Mouse (Mus musculus) left cerebral cortex, postnatal 14 days (tissue): ENCODE data around the gene Armc9. TPM values are rescaled to one million over a fixed set of nuclear protein-coding genes. Genes with fewer than 3 reads are reported as not detected.

ENCODE experiments used
- DNase-seq, 2 experiments: peaks; one replicate each; pipeline ENCODE4 v3.0.0; 2021 to 2022; ENCODE audit warnings: low spot score in 2 of 2, mixed read lengths in 1 of 2
- intact Hi-C: fragments of 180-260 bp; cut with DNase I; formaldehyde crosslinking; loops from one replicate; pipeline ENCODE4 v1.15.1; 2025
- total RNA-seq, 2 experiments: library from RNA; stranded (reverse); gene quantifications; 2 replicates each; pipeline ENCODE4 v1.2.3; 2021

The Armc9 gene
- total RNA-seq, 2 experiments from 2014 or later: 37.6 to 40.2 TPM

DNA sequence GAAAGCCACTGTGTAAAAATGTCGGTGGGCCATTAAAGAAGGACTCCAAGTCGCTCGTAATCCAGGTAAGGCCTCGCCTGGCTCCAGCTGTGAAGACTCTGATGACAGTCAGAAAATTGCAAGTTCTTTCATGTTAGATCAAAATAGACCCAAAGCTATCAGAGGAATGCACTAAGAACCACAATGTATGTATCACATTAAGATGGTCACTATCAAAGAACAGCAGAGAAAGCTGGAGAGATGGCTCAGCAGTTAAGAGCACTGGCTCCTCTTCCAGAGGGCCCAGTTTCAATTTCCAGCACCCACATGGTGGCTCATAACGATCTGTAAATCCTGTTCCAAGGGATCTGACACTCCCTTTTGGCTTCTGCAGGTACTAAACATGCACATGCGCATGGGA, 5.5 kb downstream of the Armc9 start:
- DNase-seq: no peak
- intact Hi-C loops: no loop called here

DNA sequence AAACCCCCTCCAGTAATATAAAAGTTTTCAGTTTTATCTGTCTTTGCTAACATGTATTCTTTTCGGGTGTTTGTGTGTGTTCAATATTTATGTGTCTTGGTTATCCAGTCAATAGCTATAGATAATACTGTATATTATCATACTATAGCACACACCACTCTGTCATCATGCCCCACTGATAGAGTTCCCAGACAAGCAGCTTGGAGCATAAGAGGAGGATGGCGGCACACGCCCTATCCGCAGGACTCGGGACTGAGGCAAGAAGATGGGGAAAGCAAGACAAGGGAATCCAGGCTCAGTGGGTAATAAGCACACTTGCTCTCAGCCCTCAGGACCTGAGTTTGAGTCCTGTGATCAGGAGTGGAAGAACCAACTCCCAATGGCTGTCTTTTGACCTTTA, 5.9 kb downstream of the Armc9 start:
- DNase-seq: no peak
- intact Hi-C loops: no loop called here

- intact Hi-C loops: no loop called here
Observed at GRCm38 (mm10) chr1:86161061-86161460, 6.5 kb downstream of the Armc9 start.

DNA sequence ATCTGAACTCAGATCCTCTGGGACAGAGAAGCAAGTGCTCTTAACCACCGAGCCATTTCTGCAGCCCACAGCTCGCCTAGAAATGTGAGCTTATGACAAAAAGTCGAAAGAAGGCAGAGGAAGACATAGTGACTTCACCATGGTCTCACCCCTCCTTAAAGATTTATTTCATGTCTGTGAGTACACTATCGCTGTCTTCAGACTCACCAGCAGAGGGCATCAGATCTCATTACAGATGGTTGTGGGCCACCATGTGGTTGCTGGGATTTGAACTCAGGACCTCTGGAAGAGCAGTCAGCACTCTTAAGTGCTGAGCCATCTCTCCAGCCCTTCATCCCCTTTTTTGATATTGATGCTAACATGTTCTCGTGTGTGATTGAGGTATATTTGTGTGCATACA, 20.0 kb downstream of the Armc9 start:
- DNase-seq: no peak
- intact Hi-C loops: no loop called here

More at GRCm38 (mm10) chr1:86161061-86161460, 6.5 kb downstream of the Armc9 start:
- no peak for DNase-seq

DNA sequence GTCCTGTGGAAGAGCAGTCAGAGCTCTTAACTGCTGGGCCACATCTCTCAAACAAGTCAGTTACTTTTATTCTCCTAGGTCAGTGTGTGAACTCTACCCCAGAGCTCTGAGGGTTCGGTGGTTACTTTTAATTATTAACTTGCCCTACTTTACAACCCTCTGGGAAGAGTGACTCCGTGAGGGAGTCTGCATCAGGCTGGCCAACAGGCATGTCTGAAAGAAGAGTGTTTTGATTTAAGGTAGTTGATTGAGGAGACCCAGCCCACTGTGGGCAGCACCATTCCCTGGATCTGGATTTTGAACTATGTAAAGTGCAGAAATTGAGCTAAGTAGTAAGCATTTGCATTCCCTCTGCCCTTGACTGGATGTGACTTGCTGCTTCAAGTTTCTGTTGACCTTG, 21.5 kb downstream of the Armc9 start:
- intact Hi-C loops: no loop called here

DNA sequence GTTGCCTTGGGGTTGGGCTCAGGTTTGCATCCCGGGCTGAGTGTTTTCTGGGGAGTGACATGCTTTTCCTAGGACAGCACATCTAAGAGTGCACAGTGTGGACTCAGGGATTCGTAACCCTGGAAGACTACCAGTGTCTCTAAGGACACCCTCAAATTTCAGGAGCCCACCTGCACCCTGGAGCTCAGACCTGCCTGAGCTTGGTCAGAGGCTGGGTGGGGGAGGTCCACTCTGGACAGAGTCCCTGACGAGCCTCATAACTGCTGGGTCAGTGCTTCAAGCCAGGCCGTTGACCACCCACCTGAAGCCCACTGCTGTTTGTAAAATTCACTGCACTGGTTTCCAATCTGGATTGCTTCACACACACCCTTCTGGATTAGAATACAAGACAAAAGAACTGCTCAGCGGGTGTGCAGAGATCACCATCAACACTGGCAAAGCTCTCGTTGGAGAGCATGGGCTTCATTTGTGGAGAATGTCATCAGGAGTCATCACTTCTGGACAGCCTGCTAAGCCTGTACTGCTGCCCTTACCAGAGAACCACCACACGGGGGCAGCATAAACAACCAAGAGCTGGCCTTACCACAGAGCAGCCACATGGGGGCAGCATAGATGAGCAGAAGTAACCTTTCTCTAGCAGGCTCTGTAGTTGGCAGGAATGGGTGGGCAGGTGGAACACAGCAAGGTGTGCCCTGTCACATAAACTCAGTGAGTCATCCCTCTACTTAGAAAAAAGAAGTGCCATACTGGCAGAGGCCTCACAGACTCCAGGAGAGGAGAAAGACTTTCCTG, 24.1 kb downstream of the Armc9 start:
- intact Hi-C loops: loop anchor here (2.0 kb wide), 1 partner anchor 160 kb away; no protein-coding TSS in a partner anchor
- DNase-seq: peak; percentile 85 to 89

More for the DNA sequence above, 21.5 kb downstream of the Armc9 start:
- no peak for DNase-seq

- DNase-seq: no peak
- intact Hi-C loops: no loop called here
Observed at GRCm38 (mm10) chr1:86182004-86182709, 27.6 kb downstream of the Armc9 start.

GRCm38 (mm10) chr1:86183577-86184263, 29.1 kb downstream of the Armc9 start:
- intact Hi-C loops: no loop called here
- no peak for DNase-seq

DNA sequence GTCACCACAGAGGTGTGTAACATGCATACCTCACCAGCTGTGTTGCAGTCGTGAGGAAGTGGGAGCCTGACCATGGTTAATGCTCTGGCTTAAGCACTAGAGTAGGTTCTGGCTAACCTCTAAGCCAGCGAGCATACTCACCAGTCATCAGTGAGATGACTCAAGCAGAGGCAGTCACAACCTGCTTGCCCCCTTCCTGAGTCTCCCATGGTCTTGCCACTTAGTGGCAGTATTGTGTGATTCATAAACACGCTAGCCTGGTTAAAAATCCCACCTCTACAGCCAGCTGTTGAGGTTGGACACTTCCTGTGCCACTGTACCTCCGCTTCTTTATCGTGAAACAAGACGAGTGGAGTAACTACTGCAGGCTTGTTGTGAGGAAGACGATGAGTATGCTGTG, 32.2 kb downstream of the Armc9 start:
- DNase-seq: no peak
- intact Hi-C loops: no loop called here

- intact Hi-C loops: no loop called here
- DNase-seq: no peak
Observed at GRCm38 (mm10) chr1:86187856-86188255, 33.3 kb downstream of the Armc9 start.

DNA sequence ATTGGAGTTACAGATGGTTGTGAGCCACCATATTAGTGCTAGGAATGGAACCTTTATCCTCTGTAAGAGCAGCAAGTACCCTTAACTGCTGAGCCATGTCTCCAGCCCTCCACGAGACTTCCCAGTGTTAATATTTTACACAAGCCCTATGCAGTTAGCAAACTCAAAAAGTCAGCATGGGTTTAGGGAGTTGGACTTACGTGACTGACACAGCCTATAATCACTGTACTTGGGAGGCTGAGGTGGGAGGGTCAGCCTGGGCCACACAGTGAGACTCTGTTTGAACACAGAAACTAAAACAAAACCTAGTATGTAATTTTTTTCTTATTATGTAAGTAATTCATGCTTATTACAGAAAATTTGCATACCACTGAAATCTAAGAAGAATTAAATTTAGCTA, 33.7 kb downstream of the Armc9 start:
- intact Hi-C loops: no loop called here
- no peak for DNase-seq

GRCm38 (mm10) chr1:86189034-86189702, 34.6 kb downstream of the Armc9 start:
- no peak for DNase-seq
- intact Hi-C loops: no loop called here

DNA sequence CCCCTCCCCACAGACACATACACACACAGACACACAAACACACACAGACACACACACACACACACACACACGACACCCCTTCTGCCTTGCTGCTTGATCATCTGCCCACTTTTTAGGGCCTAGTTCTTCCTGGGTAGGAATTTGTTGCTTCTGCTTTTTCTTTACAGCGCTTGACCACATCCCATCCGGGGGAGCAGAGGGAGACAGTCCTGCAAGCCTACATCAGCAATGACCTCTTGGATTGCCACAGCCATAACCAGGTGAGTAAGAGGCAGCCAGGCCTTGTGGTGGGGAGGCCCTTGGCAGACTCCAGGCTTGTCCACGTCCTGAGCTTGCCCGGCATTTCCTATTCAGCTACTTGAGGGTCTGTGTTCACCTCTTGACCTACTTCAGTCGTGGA, 36.3 kb downstream of the Armc9 start:
- intact Hi-C loops: no loop called here
- no peak for DNase-seq

GRCm38 (mm10) chr1:86194044-86194443, 39.5 kb downstream of the Armc9 start:
- intact Hi-C loops: no loop called here
- no peak for DNase-seq

DNA sequence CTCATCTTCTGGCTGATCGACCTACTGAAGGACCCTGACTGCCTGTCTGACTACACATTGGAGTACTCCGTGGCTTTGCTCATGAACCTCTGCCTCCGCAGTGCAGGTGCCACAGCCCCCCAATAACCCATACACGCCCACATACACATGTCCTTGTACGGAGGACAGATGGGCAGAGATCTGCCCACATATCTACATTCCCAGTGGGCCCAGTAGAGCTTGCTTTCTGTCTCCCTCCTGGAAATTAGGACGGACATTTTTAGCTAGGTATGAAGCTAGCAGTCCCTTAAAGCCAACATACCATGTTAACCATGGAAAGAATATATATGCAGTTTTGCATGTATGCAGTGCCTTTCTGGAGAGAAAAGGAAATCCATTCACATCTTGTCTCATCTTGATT, 43.7 kb downstream of the Armc9 start:
- DNase-seq: no peak

DNA sequence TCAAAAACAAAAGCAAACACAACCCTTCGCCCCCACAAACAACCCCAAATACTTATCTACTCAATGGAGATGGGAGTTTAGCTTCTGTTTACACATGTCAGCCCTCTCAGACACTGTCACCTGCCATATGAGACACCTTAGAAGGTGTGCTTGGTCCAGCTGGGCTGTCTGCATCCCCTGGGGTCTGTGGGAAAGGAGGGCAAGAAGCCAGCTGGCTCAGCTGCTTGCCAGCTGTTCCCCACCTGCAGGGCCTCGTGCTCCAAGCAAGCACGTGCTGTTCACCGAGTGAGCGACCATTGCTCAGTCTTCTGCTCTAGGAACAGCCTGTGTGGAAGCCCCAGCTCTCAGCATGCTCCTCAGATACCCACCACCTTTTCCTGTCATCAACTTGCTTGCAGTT, 44.4 kb downstream of the Armc9 start:
- intact Hi-C loops: no loop called here
- DNase-seq: no peak

More for the DNA sequence above, 43.7 kb downstream of the Armc9 start:
- intact Hi-C loops: no loop called here

DNA sequence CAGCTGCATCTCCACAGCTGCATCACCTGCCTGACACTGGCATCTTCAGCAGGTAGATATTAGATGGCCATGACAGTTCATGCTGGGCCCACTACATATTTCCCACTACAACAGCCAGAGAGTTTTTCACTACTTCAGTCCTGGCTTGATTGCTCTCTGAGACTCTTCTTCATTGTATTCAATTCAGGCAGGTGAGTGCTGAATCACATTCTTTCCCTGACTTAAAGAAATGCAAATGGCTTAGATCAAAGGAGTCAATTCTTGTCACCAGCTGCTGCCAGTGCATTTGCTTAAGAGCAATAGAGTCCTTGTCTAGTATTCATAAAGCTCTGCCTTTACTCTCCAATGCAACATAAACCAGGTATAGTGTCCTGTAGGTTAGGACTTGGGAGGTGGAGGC, 46.7 kb downstream of the Armc9 start:
- intact Hi-C loops: no loop called here
- no peak for DNase-seq

DNA sequence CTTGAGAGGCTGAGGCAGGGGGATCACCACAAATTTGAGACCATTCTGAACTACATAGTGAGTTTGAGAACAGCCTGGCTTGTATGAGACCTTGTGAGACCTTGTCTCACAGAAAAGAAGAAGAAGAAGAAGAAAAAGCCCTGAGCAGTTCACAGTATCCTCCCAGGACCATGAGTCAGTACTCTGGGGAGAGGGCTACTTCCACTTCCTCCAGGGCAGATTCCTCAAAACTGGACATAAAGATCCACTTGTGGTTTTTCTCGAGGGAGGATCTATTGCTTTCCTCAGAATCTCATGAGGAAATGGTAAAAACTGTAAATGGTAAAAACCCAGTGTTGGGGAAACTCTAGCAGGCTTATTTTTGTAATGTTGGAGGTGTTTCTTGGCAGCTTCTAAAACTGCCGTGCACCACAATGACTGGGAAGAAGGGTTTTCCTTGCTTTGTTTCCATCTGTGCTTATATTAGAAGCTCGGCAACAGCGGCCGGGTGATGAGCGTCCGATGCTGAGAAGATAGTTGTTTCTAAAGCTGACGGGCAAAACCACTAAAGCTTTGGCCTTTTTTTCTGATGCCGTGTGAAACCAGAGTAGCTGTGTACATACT, 48.1 kb downstream of the Armc9 start:
- intact Hi-C loops: no loop called here
- peak in 1 of 2 experiments; percentile 30 for DNase-seq

- intact Hi-C loops: no loop called here
- no peak for DNase-seq
Observed at GRCm38 (mm10) chr1:86210676-86211075, 56.1 kb downstream of the Armc9 start.
